Mouse (Mus musculus) brown adipose tissue, adult 24 weeks (tissue): ENCODE data around the gene Slco3a1. TPM values are rescaled to one million over a fixed set of nuclear protein-coding genes. Genes with fewer than 3 reads are reported as not detected.
"Not testable (repeated sequence)": the region's sequence is repeated elsewhere in the genome, so short reads cannot be mapped to it uniquely, and the experiment has no call there.

ENCODE experiments used
- H3K27ac ChIP-seq: fragments of 200-500 bp; replicated peaks from 2 replicates; pipeline ENCODE4 v1.5.1; 2012; ENCODE audit warnings: low read depth, mild to moderate bottlenecking, low read length
- H3K4me1 ChIP-seq: fragments of 200-500 bp; 2 replicates; pipeline ENCODE4 v1.6.1; 2012; ENCODE audit warnings: low read length, mixed read lengths; ENCODE audit not compliant: control insufficient read depth, insufficient read depth, insufficient read length
- H3K4me3 ChIP-seq: fragments of 200-500 bp; 2 replicates; pipeline ENCODE4 v1.5.1; 2012; ENCODE audit warnings: low read depth, mild to moderate bottlenecking, low read length, moderate library complexity; ENCODE audit not compliant: insufficient read depth
- polyA plus RNA-seq: library from polyadenylated mRNA; stranded (reverse); fragments of >200 nt; gene quantifications from 2 replicates; pipeline ENCODE4 v1.2.4, GENCODE M21; 2012; ENCODE audit not compliant: missing spikeins, insufficient read depth, insufficient read length

Gene Slco3a1
- polyA plus RNA-seq, 1 experiment, result 2.3 TPM

- H3K27ac ChIP-seq, result no peak overlapping the region
- peaks cover 2% of the 10 kb centered on the region; the same call in 1 of the 2 replicates for H3K4me1 ChIP-seq
- no peak overlapping the region for H3K4me3 ChIP-seq
These were observed 134.9 kb downstream of the Slco3a1 start for GRCm38 (mm10) chr7:74419706-74420105.

DNA sequence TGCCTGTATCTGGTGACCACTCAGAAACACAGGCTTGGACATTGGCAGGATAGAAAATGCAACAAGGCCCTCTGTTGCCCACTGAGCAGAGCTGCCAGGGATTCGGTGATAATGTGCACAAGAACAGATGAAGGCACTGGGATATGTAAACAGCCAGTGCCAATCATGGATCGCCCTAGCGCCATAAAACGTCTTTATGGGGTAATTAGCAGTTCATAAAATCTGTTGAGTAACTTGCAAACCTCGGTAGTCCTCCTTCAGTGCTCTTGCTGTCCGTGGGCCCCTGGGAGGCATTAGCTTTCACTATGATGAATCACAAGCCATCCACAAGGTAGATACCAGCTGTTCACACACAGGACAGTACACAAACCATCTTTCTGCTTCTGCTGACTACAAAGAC is 137.6 kb downstream of the Slco3a1 start:
- H3K4me3 ChIP-seq, result no peak overlapping the region
- no peaks in the 10 kb centered on the region; the same call in 1 of the 2 replicates for H3K4me1 ChIP-seq
- no peak overlapping the region for H3K27ac ChIP-seq

- Histone ChIP-seq H3K4me3 (no peak overlapping the region), H3K4me1 (no peaks in the 10 kb centered on the region; the same call in 1 of the 2 replicates), H3K27ac (no peak overlapping the region)
These were observed 139.3 kb downstream of the Slco3a1 start for GRCm38 (mm10) chr7:74415241-74415640.

GRCm38 (mm10) chr7:74413738-74414716 is 140.6 kb downstream of the Slco3a1 start:
- Histone ChIP-seq H3K27ac (no peak overlapping the region), H3K4me3 (no peak overlapping the region), H3K4me1 (no peaks in the 10 kb centered on the region; the same call in 1 of the 2 replicates)

DNA sequence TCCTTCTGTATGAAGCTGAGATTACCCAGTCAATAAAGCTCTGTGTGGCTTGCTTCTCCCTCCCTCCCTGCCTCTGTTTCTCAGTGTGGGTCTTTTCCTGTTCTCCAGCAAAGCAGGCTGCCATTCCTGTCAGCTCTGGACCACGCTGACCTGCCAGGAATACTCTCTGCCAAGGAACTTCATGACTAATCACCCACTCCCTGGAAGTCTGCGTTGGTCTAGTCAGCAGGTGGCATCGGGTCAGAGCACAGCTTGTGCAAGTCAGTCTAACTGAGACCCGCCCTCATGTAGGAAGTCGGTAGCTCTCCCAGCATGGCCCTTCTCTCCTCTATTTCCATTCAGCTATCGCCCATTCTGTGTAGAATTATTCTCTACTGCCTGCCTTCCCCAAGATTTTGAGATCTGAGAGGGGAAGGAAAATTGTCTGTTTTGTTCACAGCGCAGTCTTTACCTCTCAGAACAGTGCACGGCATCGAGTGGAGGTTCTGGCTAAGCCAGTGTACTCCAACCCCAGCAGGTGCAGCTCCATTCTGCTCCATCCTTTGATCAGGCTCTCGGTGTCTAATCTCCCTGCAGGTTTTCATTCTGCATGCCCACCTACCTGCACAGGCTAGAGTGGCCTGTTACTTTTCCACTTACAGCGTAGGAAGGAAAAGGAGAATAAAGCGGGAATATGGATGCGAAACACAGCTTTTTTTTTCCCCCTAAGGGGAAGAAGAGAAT is 145.8 kb downstream of the Slco3a1 start:
- H3K4me3 ChIP-seq, result no peak overlapping the region
- H3K27ac ChIP-seq, result no peak overlapping the region
- peaks cover 3% of the 10 kb centered on the region for H3K4me1 ChIP-seq

- H3K27ac ChIP-seq, result not testable (repeated sequence)
These were observed 146.7 kb downstream of the Slco3a1 start for GRCm38 (mm10) chr7:74407851-74408250.

GRCm38 (mm10) chr7:74399729-74400128 is 154.9 kb downstream of the Slco3a1 start:
- H3K4me1 ChIP-seq, result no peaks in the 10 kb centered on the region; the same call in 1 of the 2 replicates
- no peak overlapping the region for H3K4me3 ChIP-seq
- H3K27ac ChIP-seq, result no peak overlapping the region

More at GRCm38 (mm10) chr7:74407851-74408250, 146.7 kb downstream of the Slco3a1 start:
- H3K4me3 ChIP-seq, H3K4me1 ChIP-seq: not testable (repeated sequence)

- Histone ChIP-seq H3K4me3 (no peak overlapping the region), H3K27ac (no peak overlapping the region), H3K4me1 (no peaks in the 10 kb centered on the region; the same call in 1 of the 2 replicates)
These were observed 155.4 kb downstream of the Slco3a1 start for GRCm38 (mm10) chr7:74399154-74399553.

DNA sequence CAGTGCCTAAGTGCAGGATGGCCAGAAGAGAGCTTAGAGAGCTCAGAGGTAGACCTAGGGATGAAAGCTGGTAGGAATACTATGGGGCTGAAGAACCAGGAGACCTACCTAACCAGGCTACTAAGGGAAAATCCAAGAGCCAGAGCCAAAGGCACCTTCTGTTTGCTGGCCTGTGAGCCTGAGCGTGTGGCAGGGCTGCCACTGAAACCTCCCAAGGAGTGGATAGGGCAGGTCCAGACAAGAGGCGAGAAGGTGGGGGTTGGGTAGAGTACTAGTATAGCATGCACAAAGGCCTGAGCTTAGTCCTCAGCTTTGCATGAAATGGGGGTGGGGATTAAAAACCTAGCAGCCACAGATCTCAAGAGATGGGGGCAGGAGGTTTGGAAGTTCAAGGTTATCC is 156.3 kb downstream of the Slco3a1 start:
- no peak overlapping the region for H3K27ac ChIP-seq
- H3K4me3 ChIP-seq, result no peak overlapping the region
- peaks cover 3% of the 10 kb centered on the region; the same call in 1 of the 2 replicates for H3K4me1 ChIP-seq

DNA sequence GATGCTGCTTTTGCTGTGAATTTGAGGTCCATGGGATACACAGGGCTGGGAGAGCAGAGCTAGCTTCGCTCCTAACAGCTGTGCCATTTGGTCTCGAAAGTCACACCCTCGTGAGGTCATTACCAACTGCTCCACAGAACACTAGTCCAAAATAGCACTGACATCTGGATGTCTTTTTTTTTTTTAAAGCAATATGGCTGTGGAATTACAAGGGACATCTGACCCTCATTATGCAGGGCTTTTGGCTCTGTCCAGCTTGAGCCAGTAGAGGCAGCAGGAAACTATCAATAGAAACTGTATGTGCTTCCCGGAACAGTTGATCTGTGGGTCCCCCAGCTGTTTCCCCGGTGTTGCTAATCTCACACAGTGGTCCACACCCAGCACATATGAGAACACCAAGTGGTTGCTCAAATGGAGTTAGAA is 163.1 kb downstream of the Slco3a1 start:
- H3K4me3 ChIP-seq, result no peak overlapping the region
- H3K4me1 ChIP-seq, result peaks cover 15% of the 10 kb centered on the region; the same call in 1 of the 2 replicates
- no peak overlapping the region for H3K27ac ChIP-seq

GRCm38 (mm10) chr7:74389570-74389969 is 165.0 kb downstream of the Slco3a1 start:
- Histone ChIP-seq H3K4me3 (no peak overlapping the region), H3K4me1 (peaks cover 15% of the 10 kb centered on the region; the same call in 1 of the 2 replicates), H3K27ac (no peak overlapping the region)

DNA sequence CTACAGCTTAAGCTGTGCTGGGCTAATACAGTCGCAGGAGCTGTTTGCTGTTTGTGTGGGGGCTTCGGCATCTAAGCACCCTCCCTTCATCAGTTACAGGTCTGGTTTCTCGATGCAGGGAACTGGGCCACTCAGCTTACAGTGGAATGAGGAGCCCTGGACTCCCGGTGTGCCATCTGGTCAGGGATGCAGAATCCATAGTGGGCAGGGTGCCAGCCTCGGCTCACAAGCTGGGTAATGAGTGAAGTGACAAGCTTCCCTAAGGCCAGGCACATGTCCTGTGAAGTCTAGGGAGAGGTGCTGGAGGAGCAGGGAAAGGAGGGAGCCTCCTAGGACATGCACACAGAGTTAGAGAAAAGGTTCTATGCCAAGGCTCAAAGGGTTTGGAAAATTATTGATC is 168.3 kb downstream of the Slco3a1 start:
- Histone ChIP-seq H3K4me3 (no peak overlapping the region), H3K27ac (no peak overlapping the region), H3K4me1 (peaks cover 16% of the 10 kb centered on the region; the same call in 1 of the 2 replicates)

GRCm38 (mm10) chr7:74383040-74383666 is 171.4 kb downstream of the Slco3a1 start:
- no peak overlapping the region for H3K27ac ChIP-seq
- peaks cover 11% of the 10 kb centered on the region; the same call in 1 of the 2 replicates for H3K4me1 ChIP-seq

DNA sequence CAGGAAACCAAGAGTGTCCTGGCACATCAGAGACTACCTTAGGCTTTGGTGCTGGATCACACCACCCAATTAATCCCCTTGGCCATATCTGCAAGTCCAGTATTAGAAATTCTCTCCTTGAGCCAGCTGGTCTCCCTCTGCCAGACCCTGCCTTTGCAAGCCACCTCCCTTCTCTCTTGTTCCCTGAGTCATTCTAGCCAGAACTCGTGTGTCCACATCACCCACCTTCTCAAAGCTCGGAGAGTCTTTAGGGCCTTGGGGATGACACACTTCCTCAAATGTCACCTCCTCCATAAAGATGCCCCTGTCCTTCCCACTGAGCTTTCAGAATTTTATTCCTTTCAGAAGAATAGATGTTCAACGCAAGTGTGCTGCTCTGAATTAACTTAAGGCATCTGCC is 172.3 kb downstream of the Slco3a1 start:
- no peak overlapping the region for H3K4me3 ChIP-seq
- H3K4me1 ChIP-seq, result peaks cover 11% of the 10 kb centered on the region; the same call in 1 of the 2 replicates
- H3K27ac ChIP-seq, result 0 out of 2 replicates have a peak overlapping the region, but pooled peaks have one; percentile 7

More at GRCm38 (mm10) chr7:74383040-74383666, 171.4 kb downstream of the Slco3a1 start:
- no peak overlapping the region for H3K4me3 ChIP-seq
